Mouse (Mus musculus) frontal cortex, postnatal 14 days (tissue): ENCODE results near the gene Btbd1.

Experiments used
- DNase-seq, 2 experiments: peaks; one replicate each; pipeline ENCODE4 v3.0.0; 2022; ENCODE audit warnings: low spot score in 2 of 2

Gene Btbd1

DNA sequence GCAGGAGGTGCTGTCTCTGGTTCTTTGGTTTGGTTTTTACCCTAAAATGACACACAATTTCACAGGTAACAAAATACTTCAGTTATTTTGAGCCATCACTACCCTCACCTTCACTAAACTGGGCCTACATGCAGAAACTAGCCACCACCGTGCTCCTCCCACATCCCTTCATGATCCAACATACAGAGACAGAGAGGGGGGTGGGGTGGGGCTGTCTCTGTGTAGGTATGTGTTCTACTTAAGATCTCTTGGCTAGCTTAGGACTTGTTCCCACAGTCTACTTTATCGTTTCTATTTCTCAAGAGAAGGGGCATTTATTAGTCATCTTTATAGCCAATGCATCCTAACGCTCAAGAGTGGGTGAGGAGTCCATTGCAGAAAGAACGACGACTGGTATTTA is 40.7 kb downstream of the Btbd1 start:
- DNase-seq = no peak

DNA sequence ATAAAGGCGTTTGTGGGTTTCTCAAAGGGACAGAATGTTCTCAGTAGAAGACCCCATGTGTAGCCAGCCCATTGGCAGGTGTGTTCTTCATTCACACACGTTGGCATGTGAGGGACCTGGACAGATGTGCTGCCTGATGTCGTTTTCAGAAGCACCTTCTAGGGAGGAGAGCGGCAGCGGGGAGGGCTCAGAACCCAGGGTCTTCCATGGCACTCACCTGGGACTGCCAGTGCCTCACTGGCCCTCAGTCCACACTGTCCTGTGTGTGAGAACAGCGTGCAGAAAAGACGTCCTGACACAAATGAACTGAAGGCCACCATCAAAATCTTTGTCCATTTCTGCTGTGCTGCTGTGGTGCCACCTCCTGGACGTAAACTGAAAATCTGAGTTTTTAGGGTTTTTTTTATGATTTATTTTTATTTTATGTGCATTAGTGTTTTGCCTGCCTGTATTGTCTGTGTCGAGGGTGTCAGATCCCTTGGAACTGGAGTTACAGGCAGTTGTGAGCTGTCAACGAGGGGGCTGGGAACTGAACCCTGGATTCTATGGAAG is 51.5 kb downstream of the Btbd1 start:
- DNase-seq = no peak

DNA sequence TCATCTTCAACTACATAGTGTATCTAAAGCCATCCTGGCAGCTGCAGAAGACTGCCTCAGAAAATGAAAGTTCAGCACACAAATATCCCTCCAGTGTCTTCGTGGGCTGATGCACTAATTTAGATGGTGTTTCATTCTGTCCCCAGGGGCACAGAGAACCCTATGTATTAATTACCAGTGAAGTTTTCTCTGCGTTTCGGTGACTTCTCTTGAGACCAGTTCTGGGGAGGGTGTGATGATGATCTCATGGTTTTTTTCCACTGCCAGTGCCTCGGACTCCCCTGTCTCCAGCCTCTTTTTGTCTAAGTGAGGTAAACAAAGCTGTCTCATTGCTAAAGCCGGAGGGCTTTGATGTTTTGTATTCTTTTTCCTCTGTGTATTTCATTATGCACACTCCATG is 53.9 kb downstream of the Btbd1 start:
- DNase-seq = no peak

DNA sequence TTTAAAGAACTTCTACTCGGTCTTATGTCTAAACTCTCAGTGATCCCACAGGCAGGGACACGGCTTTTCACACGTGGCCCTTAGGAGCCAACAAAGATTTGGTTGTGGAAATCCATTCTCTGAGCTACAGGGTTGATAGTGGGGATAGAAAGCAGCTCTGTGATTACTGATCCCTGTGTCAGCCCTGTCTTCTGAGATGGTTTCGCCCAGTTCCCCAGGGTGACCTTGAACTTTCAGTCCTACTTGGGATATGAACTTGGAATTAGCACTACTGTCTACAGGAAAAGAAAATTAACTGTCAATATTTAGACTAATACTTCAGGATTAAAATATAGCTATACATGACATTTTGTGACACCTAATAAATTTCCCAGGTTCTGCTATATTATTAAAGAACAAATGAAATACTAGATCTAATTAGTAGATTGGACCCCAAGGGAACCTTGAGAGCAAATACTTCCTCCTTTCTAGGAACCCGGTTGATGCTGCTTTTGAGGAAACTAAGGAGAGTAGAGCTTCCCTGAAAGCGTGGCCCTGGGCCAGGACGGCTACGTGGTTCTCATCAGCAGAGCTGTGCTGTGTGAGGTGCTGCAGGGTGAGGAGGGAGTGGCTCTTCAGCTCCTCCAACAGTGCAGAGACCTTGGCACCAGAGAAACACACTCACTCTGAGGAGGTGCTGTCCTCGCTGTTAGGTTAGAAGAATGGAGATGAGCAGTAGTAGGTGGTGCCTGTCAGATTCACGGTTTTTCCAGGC is 56.3 kb downstream of the Btbd1 start:
- no peak for DNase-seq

DNA sequence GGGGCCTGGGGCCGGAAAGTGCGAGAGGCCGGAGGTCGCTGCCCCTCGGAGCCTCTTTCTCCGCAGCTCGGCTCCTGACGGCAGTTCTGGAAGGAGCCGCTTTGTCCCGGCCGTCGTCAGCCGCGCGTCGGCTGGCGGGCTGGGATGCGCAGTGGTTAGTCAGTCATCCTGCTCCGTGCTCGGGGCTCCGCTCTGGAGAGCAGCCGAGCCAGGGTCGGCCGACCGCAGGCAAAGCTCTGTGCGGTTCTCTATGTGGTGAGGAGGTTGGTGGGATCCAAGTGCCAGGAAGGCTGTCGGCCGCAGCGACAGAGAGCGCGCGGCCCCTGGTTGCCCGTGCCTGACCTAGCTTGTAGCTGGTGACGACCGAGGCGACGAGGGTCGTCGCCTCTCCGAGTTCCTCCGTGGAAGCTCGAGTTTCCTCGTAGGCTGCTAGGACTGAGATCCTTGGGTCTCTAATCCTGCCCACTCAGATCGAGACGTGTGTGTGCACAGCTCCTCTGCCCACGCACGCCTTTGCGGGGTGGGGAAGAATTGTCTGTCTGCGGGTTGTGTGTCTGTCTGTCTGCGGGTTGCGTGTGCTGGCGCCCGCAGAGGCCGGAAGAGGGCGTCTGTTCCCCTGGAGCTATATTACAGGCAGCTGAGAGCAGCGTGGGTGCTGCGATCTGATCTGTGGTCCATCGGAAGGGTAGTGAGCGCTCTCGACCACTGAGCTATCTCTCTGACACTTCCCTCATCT is 66.0 kb downstream of the Btbd1 start:
- peak in 1 of 2 experiments; percentile 22 for DNase-seq

DNA sequence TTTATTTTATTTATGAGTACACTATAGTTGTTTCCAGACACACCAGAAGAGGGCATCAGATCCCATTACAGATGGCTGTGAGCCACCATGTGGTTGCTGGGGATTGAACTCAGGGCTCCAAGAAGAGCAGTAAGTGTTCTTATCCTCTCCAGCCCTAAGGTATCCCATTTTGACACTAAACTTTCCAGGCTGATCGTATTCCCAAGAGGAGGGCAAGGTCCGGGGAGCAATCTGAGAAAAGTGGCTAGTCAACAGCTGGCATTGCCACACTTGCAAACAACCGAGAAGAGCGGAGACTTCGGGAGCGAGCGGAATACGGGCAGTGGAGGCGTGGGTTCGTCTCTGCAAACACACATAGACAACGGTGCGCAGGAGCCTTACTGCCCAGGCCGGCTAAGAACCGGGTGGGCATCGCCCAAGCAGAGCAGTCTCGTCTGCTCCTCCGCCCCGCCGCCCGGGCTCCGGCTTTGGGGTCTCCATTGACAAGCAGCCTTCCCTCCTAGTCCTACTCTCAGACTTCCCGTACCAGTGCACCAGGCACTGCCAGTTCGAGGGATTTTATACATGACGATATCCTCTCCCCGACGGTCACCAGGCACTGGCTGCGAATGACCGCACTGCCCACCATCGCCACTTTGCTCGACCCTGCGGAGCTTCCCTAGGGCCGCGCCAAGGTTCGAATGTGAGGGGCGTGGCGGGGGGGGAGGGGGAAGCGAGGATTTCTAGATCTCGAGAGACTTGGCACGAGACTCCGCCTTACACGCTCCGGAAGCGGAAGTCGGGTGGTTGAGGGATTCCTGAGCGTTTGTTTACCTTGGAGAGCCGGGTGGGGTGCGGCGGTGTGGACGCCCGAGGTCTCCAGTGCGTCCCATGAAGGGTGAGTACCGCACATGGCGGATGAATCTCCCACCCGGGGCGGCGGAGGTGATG is 66.8 kb downstream of the Btbd1 start, which contains the start of gene Ramac:
TSS of gene Ramac (plus strand) at position 746 of the 930 bp plus-strand sequence.
- peak; percentile 75 for DNase-seq

DNA sequence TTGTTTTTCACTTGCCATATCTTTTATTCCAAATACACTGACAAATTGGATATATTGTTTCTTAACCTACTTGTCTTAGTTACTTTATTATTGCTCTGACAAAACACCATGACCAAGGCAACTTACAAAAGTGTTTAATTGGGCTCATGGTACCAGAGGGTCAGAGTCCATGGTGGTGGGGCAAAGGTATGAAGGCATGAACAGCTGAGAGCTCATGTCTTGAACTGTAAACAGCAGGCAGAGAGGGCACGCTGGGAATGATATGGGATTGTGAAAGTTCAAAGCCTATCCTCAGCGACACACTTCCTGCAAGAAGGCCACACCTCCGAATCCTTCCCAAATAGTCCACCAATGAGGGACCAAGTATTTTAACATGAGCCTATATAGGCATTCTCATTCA is 81.3 kb downstream of the Btbd1 start:
- no peak for DNase-seq

DNA sequence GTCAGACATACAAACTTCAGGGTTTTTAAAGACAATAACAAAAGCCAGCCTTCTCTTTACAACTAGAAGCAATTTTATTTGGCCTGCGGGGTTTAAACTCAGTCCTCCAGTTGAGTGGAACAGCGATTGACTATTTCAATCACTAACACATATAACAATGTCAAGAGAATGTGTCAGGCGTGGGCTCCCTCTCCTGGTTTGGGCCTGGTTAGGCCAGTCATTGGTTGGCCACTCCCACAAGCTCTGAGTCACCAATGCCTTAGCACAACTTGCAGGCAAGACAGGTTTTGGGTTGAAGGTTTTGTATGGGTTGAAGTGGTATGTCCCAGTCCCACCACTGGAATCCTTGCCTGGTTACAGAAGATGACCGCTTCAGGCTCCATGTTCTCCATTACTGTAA is 85.1 kb downstream of the Btbd1 start:
- DNase-seq = no peak
